Mouse (Mus musculus): Measurements from ENCODE around the gene Kcnk15.

Gene Kcnk15

GRCm38 (mm10) chr2:163853461-163853901 lies at the start of gene Kcnk15:
Kcnk15 (plus strand) TSS chr2:163853651.
- no peak for DNase-seq (ENCODE audit: low read depth)

DNA sequence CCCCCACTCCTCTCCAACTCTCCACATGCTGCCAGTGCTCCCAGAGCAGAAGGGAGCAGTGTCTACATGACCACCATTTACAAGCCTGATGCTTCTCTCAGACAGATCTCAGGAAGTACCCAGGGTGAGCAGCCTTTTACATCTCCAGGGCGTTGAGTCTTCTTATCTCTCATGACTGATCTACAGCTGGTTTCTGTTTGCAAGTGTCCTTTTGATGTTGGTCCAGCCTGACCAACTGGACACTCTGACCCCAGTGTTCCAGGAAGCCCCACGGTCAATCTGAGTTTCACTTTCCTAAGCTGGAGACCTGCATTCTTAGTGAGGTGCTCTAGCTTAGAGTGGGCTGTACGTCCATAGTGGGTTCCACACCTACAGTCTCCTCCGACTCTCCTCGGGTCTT lies 49.6 kb upstream of the Kcnk15 start:
- DNase-seq (ENCODE audit: low read depth) = no peak

DNA sequence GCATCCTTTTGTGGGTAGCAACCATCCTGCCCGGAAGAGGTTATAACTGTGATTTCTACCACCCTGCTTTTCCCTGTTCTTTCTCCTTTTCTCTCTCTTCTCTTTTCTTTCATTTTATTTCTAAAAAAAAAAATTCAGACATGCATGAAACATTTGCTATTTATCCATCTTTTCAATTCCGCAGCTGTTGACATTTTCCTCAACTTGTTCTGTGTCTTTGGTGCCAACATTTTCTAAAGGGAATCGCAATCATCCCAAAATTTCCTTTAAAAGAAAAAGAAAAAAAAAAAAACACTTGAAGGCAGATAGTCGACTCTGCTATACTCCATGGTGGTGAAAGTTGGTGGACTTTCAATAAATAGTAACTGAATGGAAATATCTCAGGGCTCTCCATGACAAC lies 44.3 kb upstream of the Kcnk15 start:
- no peak for DNase-seq (ENCODE audit: low read depth)

- DNase-seq (ENCODE audit: low read depth) = no peak
These were observed 43.7 kb upstream of the Kcnk15 start for GRCm38 (mm10) chr2:163809704-163810103.

- peak; percentile 41 for DNase-seq (ENCODE audit: low read depth)
These were observed 40.4 kb upstream of the Kcnk15 start for GRCm38 (mm10) chr2:163813077-163813476.

DNA sequence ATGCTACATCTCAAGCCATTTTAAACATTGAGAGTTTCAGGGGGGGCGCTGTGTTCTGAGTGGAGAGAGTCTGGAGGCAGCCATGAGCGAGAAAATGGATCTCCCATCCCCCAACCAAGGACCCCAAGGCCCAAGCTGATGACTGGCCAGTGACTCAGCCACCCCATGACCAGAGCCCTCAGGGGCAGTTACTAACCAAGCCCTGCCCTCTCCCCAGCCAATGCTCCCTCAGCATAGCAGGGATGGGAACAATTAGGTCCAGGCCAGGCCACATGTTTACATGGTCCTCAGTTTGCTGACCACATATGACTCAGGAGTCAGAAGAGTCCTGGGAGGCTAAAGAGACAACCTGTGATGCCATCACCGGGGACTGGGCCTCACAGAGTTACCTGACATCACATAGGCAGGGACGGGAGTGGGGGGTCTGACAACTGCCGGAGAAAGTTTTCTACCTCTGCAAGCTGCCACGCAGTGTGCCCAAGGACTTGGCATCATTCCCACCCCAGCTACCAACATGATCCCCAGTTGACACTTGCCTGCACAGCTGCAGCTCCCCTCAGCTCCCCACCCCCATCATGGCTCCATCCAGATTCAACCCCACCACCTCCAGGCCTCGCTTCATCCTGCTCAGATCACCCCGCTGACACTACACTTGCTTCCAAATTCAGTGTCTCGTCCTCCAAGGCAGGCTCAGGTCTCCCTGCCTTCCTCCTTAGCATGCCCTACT lies 38.5 kb upstream of the Kcnk15 start:
- DNase-seq (ENCODE audit: low read depth) = peak; percentile 8

GRCm38 (mm10) chr2:163820607-163821006 lies 32.8 kb upstream of the Kcnk15 start, which contains the start of gene Ccn5:
Ccn5 (plus strand) TSS chr2:163820861.
- peak; percentile 32 for DNase-seq (ENCODE audit: low read depth)

GRCm38 (mm10) chr2:163823248-163823647 lies 30.2 kb upstream of the Kcnk15 start:
- peak; percentile 35 for DNase-seq (ENCODE audit: low read depth)

DNA sequence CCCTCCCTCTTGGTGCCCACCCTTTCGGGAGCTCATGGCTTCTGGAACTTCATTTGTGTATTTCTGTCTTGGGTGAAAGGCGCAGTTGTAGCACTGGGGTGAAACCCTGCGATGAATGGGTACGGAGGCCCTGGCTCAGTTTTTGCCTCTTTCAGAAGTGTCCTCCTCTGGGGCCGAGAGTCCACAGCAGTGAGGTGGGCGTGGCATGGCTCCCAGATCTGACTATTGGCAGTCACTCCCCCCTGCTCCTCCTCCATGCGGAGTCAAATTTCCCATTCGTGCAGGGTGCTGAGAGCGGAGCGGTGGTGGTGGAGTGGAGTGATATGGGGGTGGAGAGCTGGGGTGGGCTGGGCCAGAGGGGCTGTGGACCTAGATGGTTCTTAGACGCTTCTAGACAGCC lies 29.7 kb upstream of the Kcnk15 start:
- DNase-seq (ENCODE audit: low read depth) = no peak

DNA sequence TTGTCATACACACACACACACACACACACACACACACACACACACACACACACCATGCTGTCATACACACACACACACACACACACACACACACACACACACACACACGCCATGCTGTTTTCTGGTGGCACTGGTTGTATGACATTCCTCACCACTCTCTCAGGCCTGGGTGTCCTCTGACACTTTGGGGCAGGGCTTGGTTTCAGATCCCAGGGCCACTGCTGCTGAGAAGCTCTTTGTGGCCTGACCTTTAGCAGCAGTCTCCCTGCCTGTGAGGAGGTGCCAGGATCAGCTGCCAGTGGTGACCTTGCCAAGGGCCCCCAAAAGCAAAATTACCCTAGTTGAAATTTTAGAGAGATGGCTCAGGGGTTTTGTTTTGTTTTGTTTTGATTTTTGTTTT lies 27.6 kb upstream of the Kcnk15 start:
- DNase-seq (ENCODE audit: low read depth) = no peak

GRCm38 (mm10) chr2:163826494-163826893 lies 27.0 kb upstream of the Kcnk15 start:
- peak; percentile 18 for DNase-seq (ENCODE audit: low read depth)

- DNase-seq (ENCODE audit: low read depth) = no peak
These were observed 22.3 kb upstream of the Kcnk15 start for GRCm38 (mm10) chr2:163831163-163831562.

- DNase-seq (ENCODE audit: low read depth) = peak; percentile 78
These were observed 15.4 kb upstream of the Kcnk15 start for GRCm38 (mm10) chr2:163838043-163838442.

DNA sequence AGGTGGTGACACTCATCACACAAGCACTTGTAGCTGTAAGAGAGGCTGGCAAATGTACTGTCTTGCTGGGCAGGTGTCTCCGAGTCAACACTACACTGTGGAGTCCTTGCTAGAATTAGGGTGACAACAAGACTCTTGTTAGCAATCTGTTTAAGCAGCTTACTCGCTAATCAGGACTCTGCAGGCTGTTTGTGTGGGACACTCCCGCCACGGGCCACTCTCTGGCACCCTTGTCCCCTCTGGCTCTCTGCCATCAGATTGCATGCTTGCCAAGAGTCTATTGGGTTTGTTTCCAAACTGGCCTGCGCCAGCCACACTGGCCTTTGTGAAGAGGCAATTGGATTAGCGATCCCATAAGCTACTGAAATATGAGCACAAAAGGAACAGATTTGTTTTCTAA lies 13.9 kb upstream of the Kcnk15 start:
- no peak for DNase-seq (ENCODE audit: low read depth)

- DNase-seq (ENCODE audit: low read depth) = no peak
These were observed 11.4 kb upstream of the Kcnk15 start for GRCm38 (mm10) chr2:163842043-163842442.

DNA sequence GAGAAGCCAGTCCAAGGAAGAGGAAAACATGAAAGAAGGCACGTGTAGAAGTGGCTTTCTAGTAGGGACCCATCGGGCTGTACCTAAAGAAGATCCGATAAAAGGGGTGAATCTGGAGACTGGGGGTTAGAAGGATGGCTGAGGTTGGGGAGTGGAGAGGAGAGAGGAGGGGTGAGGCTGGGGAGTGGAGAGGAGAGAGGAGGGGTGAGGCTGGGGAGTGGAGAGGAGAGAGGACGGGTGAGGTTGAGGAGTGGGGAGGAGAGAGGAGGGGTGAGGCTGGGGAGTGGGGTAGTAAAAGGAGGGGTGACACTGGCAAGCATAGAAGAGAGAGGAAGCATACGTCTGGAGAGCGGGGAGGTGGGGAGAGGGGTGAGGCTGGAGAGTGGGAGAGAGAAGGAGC lies 3.8 kb downstream of the Kcnk15 start:
- no peak for DNase-seq (ENCODE audit: low read depth)

DNA sequence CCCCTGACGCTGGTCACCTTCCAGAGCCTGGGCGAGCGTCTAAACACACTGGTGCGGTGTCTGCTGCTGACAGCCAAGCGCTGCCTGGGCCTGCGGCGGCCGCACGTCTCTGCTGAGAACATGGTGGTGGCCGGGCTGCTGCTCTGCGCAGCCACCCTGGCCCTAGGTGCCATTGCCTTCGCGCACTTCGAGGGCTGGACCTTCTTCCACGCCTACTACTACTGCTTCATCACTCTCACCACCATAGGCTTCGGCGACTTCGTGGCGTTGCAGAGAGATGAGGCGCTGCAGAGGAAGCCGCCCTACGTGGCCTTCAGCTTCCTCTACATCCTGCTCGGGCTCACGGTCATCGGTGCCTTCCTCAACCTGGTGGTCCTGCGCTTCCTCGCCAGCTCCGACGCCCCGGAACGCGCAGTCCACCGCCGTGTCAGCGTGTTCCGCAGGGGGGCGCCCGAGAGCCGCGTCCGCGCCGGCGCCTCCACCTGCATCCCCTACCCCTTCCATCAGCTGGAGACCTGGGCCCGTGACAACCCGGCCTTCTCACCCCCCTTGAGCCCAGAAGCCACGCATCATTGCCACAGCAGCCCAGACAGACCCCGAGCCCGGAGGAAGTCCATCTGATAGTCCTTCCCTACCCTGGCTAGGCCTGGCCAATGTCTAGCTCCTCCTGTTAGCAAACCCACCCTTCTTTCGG lies 5.0 kb downstream of the Kcnk15 start:
- DNase-seq (ENCODE audit: low read depth) = no peak

DNA sequence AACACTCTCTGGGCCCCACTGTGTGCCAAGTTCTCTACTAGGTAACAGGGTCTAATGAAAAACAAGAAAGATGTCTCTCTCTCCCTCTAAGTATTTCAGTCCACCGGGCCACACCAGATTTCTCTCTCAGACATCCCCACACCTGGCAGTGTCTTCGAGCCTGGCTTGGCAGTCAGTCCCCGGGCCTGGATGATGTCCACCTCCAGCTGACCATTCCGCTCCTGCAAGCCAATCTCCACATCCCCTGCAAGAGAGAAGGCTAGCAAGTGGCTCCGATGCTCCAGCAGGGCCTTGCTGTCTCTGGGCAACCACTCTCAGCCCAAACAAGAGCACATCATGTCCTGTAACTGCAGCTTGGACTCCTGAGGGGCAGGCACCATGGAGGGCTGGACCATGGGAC lies 11.9 kb downstream of the Kcnk15 start:
- DNase-seq (ENCODE audit: low read depth) = no peak

DNA sequence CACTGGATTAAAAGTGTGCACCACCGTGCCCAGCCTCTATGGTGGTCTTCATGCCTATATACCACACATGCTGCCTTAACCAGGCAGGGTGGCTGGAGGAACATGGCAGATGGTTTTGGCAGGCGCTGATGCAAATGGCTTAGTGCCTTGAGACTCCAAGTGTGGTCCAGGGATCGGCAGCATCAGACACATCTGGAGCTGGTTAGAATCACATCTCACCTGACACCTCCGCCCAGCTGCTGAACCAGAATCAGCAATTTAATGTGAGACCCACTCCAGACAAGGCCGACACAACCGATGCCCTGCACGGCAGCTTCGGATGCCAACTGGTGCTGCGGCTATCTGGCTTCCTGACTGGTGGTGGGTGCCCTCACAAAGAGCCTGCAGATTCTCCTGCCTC lies 12.6 kb downstream of the Kcnk15 start:
- DNase-seq (ENCODE audit: low read depth) = no peak

DNA sequence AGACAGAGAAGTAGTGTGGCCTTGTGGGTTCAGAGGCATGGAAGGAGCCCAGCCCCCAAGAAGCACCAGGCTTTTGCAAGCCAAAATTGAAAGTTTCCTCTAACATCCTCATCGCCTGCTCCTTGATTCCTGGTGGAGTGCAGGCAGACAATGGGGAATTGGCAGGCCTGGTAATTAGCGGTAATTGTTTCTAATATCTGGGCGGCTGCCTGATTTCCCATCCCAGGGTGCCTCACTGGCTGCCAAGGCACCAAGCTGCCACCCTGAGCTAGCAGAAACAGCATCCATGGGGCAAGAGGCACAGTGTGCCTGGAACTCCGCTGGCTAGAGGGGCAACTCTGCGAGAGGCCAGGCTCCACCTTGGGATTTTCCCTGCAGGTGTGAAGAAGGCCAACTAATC lies 16.3 kb downstream of the Kcnk15 start:
- DNase-seq (ENCODE audit: low read depth) = no peak

GRCm38 (mm10) chr2:163871266-163871665 lies 17.8 kb downstream of the Kcnk15 start:
- DNase-seq (ENCODE audit: low read depth) = no peak

DNA sequence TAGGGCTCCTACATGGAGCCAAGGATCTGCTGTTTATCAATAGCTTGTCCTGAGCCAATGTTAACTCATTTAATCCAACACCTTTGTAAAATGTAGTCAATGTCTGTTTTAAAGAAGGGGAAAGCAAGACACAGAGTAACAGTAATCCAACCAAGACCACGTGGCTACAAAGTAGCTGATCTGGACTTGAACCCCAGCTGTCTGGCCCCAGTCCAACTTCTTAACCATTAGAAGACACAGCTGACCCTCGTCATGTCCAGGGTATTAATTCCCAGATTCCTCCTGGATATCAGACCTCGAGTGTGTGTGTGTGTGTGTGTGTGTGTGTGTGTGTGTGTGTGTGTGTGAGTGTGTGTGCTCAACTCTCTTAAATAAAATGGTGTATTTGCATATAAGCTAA lies 18.5 kb downstream of the Kcnk15 start:
- DNase-seq (ENCODE audit: low read depth) = no peak

GRCm38 (mm10) chr2:163874877-163875276 lies 21.4 kb downstream of the Kcnk15 start:
- DNase-seq (ENCODE audit: low read depth) = no peak

GRCm38 (mm10) chr2:163875484-163875883 lies 22.0 kb downstream of the Kcnk15 start:
- no peak for DNase-seq (ENCODE audit: low read depth)

All from 416B (cell line).